Mouse (Mus musculus) spleen, adult 12 weeks (tissue): ENCODE results near the gene Tbc1d2.
"Not testable (repeated sequence)": the region's sequence is repeated elsewhere in the genome, so short reads cannot be mapped to it uniquely, and the experiment has no call there.

Experiments
- DNase-seq: peaks from one replicate; pipeline ENCODE4 v3.0.0; 2022; ENCODE audit warnings: low spot score

The Tbc1d2 gene

GRCm38 (mm10) chr4:46601258-46601843, 48.7 kb downstream of the Tbc1d2 start:
- no peak for DNase-seq

- no peak for DNase-seq
Observed at GRCm38 (mm10) chr4:46600473-46601257, 49.3 kb downstream of the Tbc1d2 start.

GRCm38 (mm10) chr4:46599609-46600008, 50.4 kb downstream of the Tbc1d2 start:
- DNase-seq, result not testable (repeated sequence)

GRCm38 (mm10) chr4:46598981-46599380, 51.0 kb downstream of the Tbc1d2 start:
- no peak for DNase-seq

- DNase-seq, result no peak
Observed at GRCm38 (mm10) chr4:46598111-46598510, 51.9 kb downstream of the Tbc1d2 start.

- no peak for DNase-seq
Observed at GRCm38 (mm10) chr4:46597286-46597961, 52.6 kb downstream of the Tbc1d2 start.

- DNase-seq, result no peak
Observed at GRCm38 (mm10) chr4:46596398-46596797, 53.6 kb downstream of the Tbc1d2 start.

- DNase-seq, result no peak
Observed at GRCm38 (mm10) chr4:46594131-46594530, 55.9 kb downstream of the Tbc1d2 start.

GRCm38 (mm10) chr4:46593472-46593871, 56.5 kb downstream of the Tbc1d2 start:
- no peak for DNase-seq

GRCm38 (mm10) chr4:46591833-46592520, 58.0 kb downstream of the Tbc1d2 start:
- no peak for DNase-seq

- no peak for DNase-seq
Observed at GRCm38 (mm10) chr4:46590810-46591209, 59.2 kb downstream of the Tbc1d2 start.

GRCm38 (mm10) chr4:46589946-46590684, 59.9 kb downstream of the Tbc1d2 start:
- no peak for DNase-seq

GRCm38 (mm10) chr4:46589151-46589550, 60.9 kb downstream of the Tbc1d2 start:
- no peak for DNase-seq

- DNase-seq, result no peak
Observed at GRCm38 (mm10) chr4:46586473-46586872, 63.5 kb downstream of the Tbc1d2 start.

GRCm38 (mm10) chr4:46585811-46586190, 64.2 kb downstream of the Tbc1d2 start:
- DNase-seq, result no peak

- DNase-seq, result no peak
Observed at GRCm38 (mm10) chr4:46585041-46585810, 64.8 kb downstream of the Tbc1d2 start.

- DNase-seq, result not testable (repeated sequence)
Observed at GRCm38 (mm10) chr4:46584536-46584935, 65.5 kb downstream of the Tbc1d2 start.

GRCm38 (mm10) chr4:46584084-46584483, 65.9 kb downstream of the Tbc1d2 start:
- not testable (repeated sequence) for DNase-seq

GRCm38 (mm10) chr4:46582024-46582423, 68.0 kb downstream of the Tbc1d2 start:
- DNase-seq, result not testable (repeated sequence)

GRCm38 (mm10) chr4:46581577-46581976, 68.4 kb downstream of the Tbc1d2 start:
- DNase-seq, result not testable (repeated sequence)

- peak; percentile 26 for DNase-seq
Observed at GRCm38 (mm10) chr4:46580799-46581243, 69.2 kb downstream of the Tbc1d2 start.
